In genomic region chr7:81372337-81372920, GRCm38 (mm10) we compare ENCODE assay signal across 7 mouse cellular contexts. TPM values are rescaled to one million over a fixed set of nuclear protein-coding genes. Genes with fewer than 3 reads are reported as not detected.
DNase-seq lines count a peak whose midpoint lies in the region; ATAC-seq and TF ChIP-seq lines count a peak whose summit lies in the region.

No protein-coding gene starts in this region.

- peak overlapping the region; percentile 23 for H3K9ac ChIP-seq in forebrain, embryonic 16.5 days (replicated peaks; ENCODE audit: low read depth, low read length)
- H3K9ac ChIP-seq in midbrain, postnatal 0 days (replicated peaks; ENCODE audit: low read length, poor library complexity, severe bottlenecking), result peak overlapping the region; percentile 6; the same call in 1 of the 2 replicates

- DNase-seq in adrenal gland, adult 8-10 months, result peak; percentile 55
- peak; percentile 40 to 45 for DNase-seq in cerebellum, adult 2 months
- DNase-seq in heart, postnatal 4 days, result peak; percentile 51
- peak; percentile 73 to 80 for DNase-seq in left cerebral cortex, postnatal 14 days (ENCODE audit: low spot score in 2 of 2)
- peak; percentile 79 for DNase-seq in midbrain, postnatal 0 days (ENCODE audit: low spot score)
- DNase-seq in c-Kit-positive CD71-positive TER-119-positive erythroid progenitor cells, embryonic 14.5 days (ENCODE audit: low spot score), result no peak

- intact Hi-C loops in left cerebral cortex, postnatal 14 days (cut with DNase I), result no loop called here

- peak; percentile 99 for ATAC-seq in forebrain, embryonic 16.5 days
- ATAC-seq in midbrain, postnatal 0 days (ENCODE audit: low FRiP score), result peak; percentile 92

- H3K27me3 ChIP-seq in cerebellum, adult 2 months (ENCODE audit: control insufficient read depth, insufficient read depth, low read length), result no peaks in the 10 kb centered on the region
- no peaks in the 10 kb centered on the region for H3K27me3 ChIP-seq in forebrain, embryonic 16.5 days (replicated peaks; ENCODE audit: control insufficient read depth, insufficient read depth, low read length)
- H3K27me3 ChIP-seq in midbrain, postnatal 0 days (ENCODE audit: insufficient read depth, low read length), result no peaks in the 10 kb centered on the region

- no peak for TF ChIP-seq POLR2A in cerebellum, adult 2 months (IDR thresholded peaks at IDR 0.05; ENCODE audit: borderline replicate concordance, insufficient read depth, low read length)

- H3K36me3 ChIP-seq in forebrain, embryonic 16.5 days (ENCODE audit: control insufficient read depth, insufficient read depth), result no peaks in the 10 kb centered on the region
- H3K36me3 ChIP-seq in midbrain, postnatal 0 days (ENCODE audit: insufficient read depth, low read length), result no peaks in the 10 kb centered on the region

- H3K4me1 ChIP-seq in cerebellum, adult 2 months (ENCODE audit: control insufficient read depth, insufficient read depth, low read length), result no peaks in the 10 kb centered on the region
- peaks cover 10% of the 10 kb centered on the region for H3K4me1 ChIP-seq in forebrain, embryonic 16.5 days (replicated peaks; ENCODE audit: control insufficient read depth, insufficient read depth, low read length)
- H3K4me1 ChIP-seq in midbrain, postnatal 0 days (ENCODE audit: insufficient read depth, low read length), result no peaks in the 10 kb centered on the region; the same call in 1 of the 2 replicates

- H3K4me2 ChIP-seq in forebrain, embryonic 16.5 days (ENCODE audit: low read length), result peak overlapping the region; percentile 53
- H3K4me2 ChIP-seq in midbrain, postnatal 0 days (ENCODE audit: low read depth, low read length, poor library complexity, severe bottlenecking), result peak overlapping the region; percentile 67

- peak overlapping the region; percentile 41 for H3K4me3 ChIP-seq in cerebellum, adult 2 months (replicated peaks; ENCODE audit: insufficient read depth, low read depth, low read length)
- peak overlapping the region; percentile 21 for H3K4me3 ChIP-seq in forebrain, embryonic 16.5 days (replicated peaks; ENCODE audit: low read length)
- peak overlapping the region; percentile 32 for H3K4me3 ChIP-seq in midbrain, postnatal 0 days (ENCODE audit: low read depth, low read length)

- 3% methylated on average over 13 of the region's 13 CpGs for WGBS in cerebellum, adult 2 months
- WGBS in forebrain, embryonic 16.5 days, result 3% methylated on average over 13 of the region's 13 CpGs
- 2% methylated on average over 13 of the region's 13 CpGs for WGBS in midbrain, postnatal 0 days

- no peaks in the 10 kb centered on the region for H3K9me3 ChIP-seq in forebrain, embryonic 16.5 days (ENCODE audit: control insufficient read depth, low read length)
- H3K9me3 ChIP-seq in midbrain, postnatal 0 days (ENCODE audit: low read length), result no peaks in the 10 kb centered on the region

- H3K27ac ChIP-seq in cerebellum, adult 2 months (ENCODE audit: insufficient read depth, low read length), result no peak overlapping the region
- H3K27ac ChIP-seq in forebrain, embryonic 16.5 days (ENCODE audit: low read length), result no peak overlapping the region
- H3K27ac ChIP-seq in midbrain, postnatal 0 days (ENCODE audit: low read depth, low read length), result no peak overlapping the region

- TF ChIP-seq CTCF in cerebellum, adult 2 months (IDR thresholded peaks at IDR 0.05; ENCODE audit: borderline replicate concordance, insufficient read depth, low read depth, low read length), result no peak
- no peak for TF ChIP-seq CTCF in midbrain, postnatal 0 days (IDR thresholded peaks at IDR 0.05)

RNA-seq across cellular contexts. Expression of gene Rps17, which starts 27.4 kb away (rescaled TPM):
- total RNA-seq in adrenal gland, adult 8-10 months (2022), result 1,000 to 10,000 TPM; 1,061 to 1,116 (median 1,082) TPM
- 775 and 784 TPM in 2 replicates for polyA plus RNA-seq in cerebellum, adult 2 months (2012; rRNA removed)
- 718 and 738 TPM in 2 replicates for polyA plus RNA-seq in forebrain, embryonic 16.5 days (2015; fragmentation: Nextera tagmentation; extraction: Ambion mirVana)
- total RNA-seq in heart, postnatal 4 days (2021), result 1,000 to 10,000 TPM; 1,107 to 1,128 TPM
- total RNA-seq in left cerebral cortex, postnatal 14 days (2021), result 100 to 1,000 TPM; 484 TPM
- 630 and 662 TPM in 2 replicates for total RNA-seq in midbrain, postnatal 0 days (2014; rRNA removed)
- 642 and 710 TPM in 2 replicates for polyA plus RNA-seq in midbrain, postnatal 0 days (2015; fragmentation: Nextera tagmentation; extraction: Ambion mirVana)
